Mouse (Mus musculus): Measurements from ENCODE around the gene Cldn3. TPM values are rescaled to one million over a fixed set of nuclear protein-coding genes. Genes with fewer than 3 reads are reported as not detected.
"Not testable (repeated sequence)": the region's sequence is repeated elsewhere in the genome, so short reads cannot be mapped to it uniquely, and the experiment has no call there.

Gene Cldn3
- 2.6 and 4.7 TPM in 2 replicates for polyA plus RNA-seq (2015; fragmentation: Nextera tagmentation; extraction: Ambion mirVana)

DNA sequence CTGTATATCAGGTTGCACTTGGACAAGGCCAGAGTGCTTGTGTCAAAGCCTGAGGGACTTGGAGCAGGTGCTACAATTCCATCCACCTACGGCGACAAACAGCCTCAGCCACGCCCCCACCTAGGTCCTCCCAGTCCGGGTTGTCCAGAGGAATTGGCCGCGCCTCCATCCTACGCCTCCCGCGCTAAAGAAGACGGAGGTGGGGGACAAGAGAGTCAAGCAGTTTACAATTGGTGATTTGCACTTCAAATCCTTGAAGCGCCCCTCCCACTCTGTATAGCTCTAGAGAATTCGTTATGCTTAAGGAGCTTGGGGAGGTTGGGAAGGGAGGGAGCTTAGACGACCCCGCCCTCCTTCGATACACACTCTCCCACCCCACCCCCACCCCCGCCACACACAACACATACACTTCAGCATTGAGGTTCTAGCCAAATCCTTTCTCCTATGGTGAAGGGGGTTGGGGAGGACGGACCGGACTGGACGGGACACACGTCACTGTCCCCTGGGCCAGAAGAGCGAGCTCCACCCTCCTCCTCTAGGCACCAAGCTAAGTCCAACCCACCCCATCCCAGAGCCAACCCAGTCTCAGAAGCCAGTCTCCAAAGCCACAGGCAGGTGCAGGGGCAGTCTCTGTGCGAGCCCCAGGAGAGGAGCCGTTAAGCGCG, at the start of gene Cldn3:
TSS of gene Cldn3 (plus strand) at position 582 of the 665 bp plus-strand sequence.
- Histone ChIP-seq H3K36me3 (ENCODE audit: control insufficient read depth, insufficient read depth) (no peaks in the 10 kb centered on the region), H3K9me3 (replicated peaks; ENCODE audit: control insufficient read depth, low read length) (no peaks in the 10 kb centered on the region), H3K27ac (ENCODE audit: low read length) (no peak within 1 kb of the TSS), H3K9ac (ENCODE audit: low read depth, low read length) (no peak within 1 kb of the TSS), H3K4me1 (ENCODE audit: control insufficient read depth, low read depth, low read length) (peaks cover 3% of the 10 kb centered on the region), H3K4me3 (ENCODE audit: low read depth, low read length) (peak within 1 kb of the TSS; percentile 35), H3K4me2 (ENCODE audit: low read depth, low read length) (peak within 1 kb of the TSS; percentile 33), H3K27me3 (ENCODE audit: control insufficient read depth, insufficient read depth, low read depth, low read length) (peaks cover 56% of the 10 kb centered on the region)
- 2% methylated on average over 25 of the region's 25 CpGs for WGBS (ENCODE audit: insufficient replicate concordance)
- peak; percentile 73 for ATAC-seq (ENCODE audit: low read depth)

DNA sequence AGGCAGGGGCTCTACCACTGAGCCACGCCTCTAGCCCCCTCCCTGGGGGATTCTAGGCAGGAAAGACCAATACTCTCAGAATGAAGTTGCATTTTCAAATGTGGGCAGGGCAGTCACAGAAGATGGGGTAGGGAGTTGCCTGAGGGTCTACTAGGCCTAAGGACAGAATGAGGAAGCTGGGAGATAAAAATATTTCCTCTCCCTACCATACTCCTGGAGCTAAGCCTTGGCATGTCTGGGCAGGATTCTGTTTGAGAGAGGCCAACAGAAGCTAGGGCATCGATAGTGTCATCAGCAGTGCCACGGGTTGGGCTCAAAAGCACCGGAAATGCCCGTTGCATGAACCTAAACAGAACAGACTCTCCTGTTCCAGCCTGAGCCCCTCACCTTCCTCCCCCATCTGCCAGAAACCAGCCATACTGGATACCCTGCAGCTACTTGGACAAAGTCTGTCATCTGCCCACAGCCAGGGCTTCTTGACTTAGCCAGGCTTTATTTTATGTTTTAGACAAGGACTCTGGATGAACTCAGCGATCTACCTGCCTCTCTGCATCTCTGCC, 49.3 kb upstream of the Cldn3 start:
- H3K36me3 ChIP-seq (ENCODE audit: control insufficient read depth, insufficient read depth) = peaks cover 4% of the 10 kb centered on the region; the same call in 1 of the 2 replicates
- 55% methylated on average over 6 of the region's 6 CpGs for WGBS (ENCODE audit: insufficient replicate concordance)
- H3K4me3 ChIP-seq (ENCODE audit: low read depth, low read length) = no peak overlapping the region
- no peak overlapping the region for H3K4me2 ChIP-seq (ENCODE audit: low read depth, low read length)
- H3K27ac ChIP-seq (ENCODE audit: low read length) = no peak overlapping the region
- H3K27me3 ChIP-seq (ENCODE audit: control insufficient read depth, insufficient read depth, low read depth, low read length) = no peaks in the 10 kb centered on the region
- no peak for ATAC-seq (ENCODE audit: low read depth)
- H3K9ac ChIP-seq (ENCODE audit: low read depth, low read length) = no peak overlapping the region
- no peaks in the 10 kb centered on the region for H3K9me3 ChIP-seq (replicated peaks; ENCODE audit: control insufficient read depth, low read length)
- peaks cover 12% of the 10 kb centered on the region for H3K4me1 ChIP-seq (ENCODE audit: control insufficient read depth, low read depth, low read length)

DNA sequence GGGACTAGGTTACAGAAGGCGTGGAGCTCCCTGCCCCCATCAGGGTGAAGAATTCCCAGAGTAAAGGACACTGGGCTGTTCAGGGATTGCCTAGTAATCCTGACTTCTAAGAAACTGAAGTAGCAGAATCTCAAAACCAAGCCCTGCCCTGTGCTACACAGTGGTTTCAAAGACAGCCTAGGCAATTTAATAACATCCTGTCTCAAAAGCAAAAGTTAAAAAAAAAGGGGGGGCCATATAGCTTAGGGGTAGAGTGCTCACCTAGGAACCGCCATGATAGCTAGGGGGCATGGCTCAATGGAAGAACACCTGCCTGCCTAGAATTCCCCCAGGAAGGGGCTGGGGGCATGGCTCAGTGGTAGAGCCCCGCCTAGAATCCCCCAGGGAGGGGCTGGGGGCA, 46.9 kb upstream of the Cldn3 start:
- no peak for ATAC-seq (ENCODE audit: low read depth)
- H3K9ac ChIP-seq (ENCODE audit: low read depth, low read length) = no peak overlapping the region
- H3K9me3 ChIP-seq (replicated peaks; ENCODE audit: control insufficient read depth, low read length) = no peaks in the 10 kb centered on the region

DNA sequence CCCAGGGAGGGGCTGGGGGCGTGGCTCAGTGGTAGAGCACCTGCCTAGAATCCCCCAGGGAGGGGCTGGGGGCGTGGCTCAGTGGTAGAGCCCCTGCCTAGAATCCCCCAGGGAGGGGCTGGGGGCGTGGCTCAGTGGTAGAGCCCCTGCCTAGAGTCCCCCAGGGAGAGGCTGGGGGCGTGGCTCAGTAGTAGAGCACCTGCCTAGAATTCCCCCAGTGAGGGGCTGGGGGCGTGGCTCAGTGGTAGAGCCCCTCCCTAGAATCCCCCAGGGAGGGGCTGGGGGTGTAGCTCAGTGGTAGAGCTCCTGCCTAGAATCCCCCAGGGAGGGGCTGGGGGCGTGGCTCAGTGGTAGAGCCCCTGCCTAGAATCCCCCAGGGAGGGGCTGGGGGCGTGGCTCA, 46.5 kb upstream of the Cldn3 start:
- not testable (repeated sequence) for H3K36me3 ChIP-seq (ENCODE audit: control insufficient read depth, insufficient read depth); ATAC-seq (ENCODE audit: low read depth); H3K27me3 ChIP-seq (ENCODE audit: control insufficient read depth, insufficient read depth, low read depth, low read length); H3K4me1 ChIP-seq (ENCODE audit: control insufficient read depth, low read depth, low read length); H3K9ac ChIP-seq (ENCODE audit: low read depth, low read length); H3K9me3 ChIP-seq (replicated peaks; ENCODE audit: control insufficient read depth, low read length); H3K4me2 ChIP-seq (ENCODE audit: low read depth, low read length); H3K27ac ChIP-seq (ENCODE audit: low read length); H3K4me3 ChIP-seq (ENCODE audit: low read depth, low read length)
- WGBS (ENCODE audit: insufficient replicate concordance) = 54% methylated on average over 2 of the region's 7 CpGs

More for the DNA sequence above, 46.9 kb upstream of the Cldn3 start:
- H3K36me3 ChIP-seq (ENCODE audit: control insufficient read depth, insufficient read depth) = peaks cover under 1% of the 10 kb centered on the region; the same call in 1 of the 2 replicates
- no peak overlapping the region for H3K4me3 ChIP-seq (ENCODE audit: low read depth, low read length)
- no peak overlapping the region for H3K4me2 ChIP-seq (ENCODE audit: low read depth, low read length)
- peaks cover 3% of the 10 kb centered on the region for H3K4me1 ChIP-seq (ENCODE audit: control insufficient read depth, low read depth, low read length)
- H3K27me3 ChIP-seq (ENCODE audit: control insufficient read depth, insufficient read depth, low read depth, low read length) = no peaks in the 10 kb centered on the region
- no peak overlapping the region for H3K27ac ChIP-seq (ENCODE audit: low read length)
- 69% methylated on average over 3 of the region's 3 CpGs for WGBS (ENCODE audit: insufficient replicate concordance)

DNA sequence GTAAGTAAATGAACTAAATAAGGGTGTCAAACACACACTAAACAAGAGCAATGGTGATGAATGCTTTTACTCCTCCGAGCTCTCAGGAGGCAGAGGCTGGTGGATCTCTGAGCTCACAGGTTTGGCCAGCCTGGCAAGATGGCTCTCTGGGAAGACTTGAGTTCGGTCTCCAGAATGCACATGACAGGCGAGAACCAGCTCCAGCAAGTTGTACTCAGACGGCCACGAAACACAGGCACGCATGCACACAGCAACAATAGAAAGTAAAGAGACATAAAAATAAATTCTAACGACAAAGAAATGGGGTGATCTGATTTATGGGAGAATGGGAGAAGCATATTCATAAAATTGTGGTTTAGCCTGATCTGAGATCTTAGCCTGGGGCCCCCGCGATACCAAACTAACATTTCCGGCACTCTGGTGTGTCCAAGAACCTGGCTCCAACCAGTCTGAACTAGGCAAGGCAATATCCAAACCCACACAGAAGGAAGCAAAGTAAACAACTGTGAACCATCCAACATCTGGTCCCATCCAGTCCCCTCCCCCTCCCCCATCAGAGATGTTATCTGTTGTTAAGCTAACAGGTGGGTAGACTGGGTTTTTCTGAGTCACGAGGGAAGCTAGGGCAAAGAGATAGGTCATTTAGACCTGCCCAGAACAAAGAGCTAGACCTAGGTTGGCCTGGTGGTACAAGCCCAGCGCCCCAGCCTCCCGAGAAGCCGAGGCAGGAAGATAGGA, 44.4 kb upstream of the Cldn3 start:
- WGBS (ENCODE audit: insufficient replicate concordance) = 64% methylated on average over 14 of the region's 14 CpGs
- Histone ChIP-seq H3K4me3 (ENCODE audit: low read depth, low read length) (no peak overlapping the region), H3K4me1 (ENCODE audit: control insufficient read depth, low read depth, low read length) (peaks cover 3% of the 10 kb centered on the region), H3K27ac (ENCODE audit: low read length) (no peak overlapping the region), H3K9me3 (replicated peaks; ENCODE audit: control insufficient read depth, low read length) (no peaks in the 10 kb centered on the region), H3K4me2 (ENCODE audit: low read depth, low read length) (no peak overlapping the region), H3K36me3 (ENCODE audit: control insufficient read depth, insufficient read depth) (no peaks in the 10 kb centered on the region), H3K27me3 (ENCODE audit: control insufficient read depth, insufficient read depth, low read depth, low read length) (no peaks in the 10 kb centered on the region; the same call in 1 of the 2 replicates), H3K9ac (ENCODE audit: low read depth, low read length) (no peak overlapping the region)
- peak; percentile 59 for ATAC-seq (ENCODE audit: low read depth)

DNA sequence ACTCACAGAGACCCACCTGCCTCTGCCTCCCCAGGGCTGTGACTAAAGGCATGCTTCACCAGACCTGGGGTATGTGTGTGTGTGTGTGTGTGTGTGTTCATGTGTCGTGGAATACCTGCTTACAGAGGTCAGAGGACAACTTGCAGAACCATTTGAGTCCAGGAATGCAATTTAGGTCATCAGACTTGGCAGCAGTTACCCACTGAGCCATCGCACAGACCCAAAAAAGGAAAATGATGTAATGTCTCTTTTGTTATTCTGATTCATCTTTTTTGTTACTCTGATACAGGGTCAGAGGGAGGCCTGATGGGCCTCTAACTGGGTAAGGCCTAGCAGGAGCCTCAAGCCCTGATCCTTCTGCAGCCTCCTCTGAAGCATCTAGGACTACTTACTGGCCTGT, 43.3 kb upstream of the Cldn3 start:
- no peak overlapping the region for H3K4me2 ChIP-seq (ENCODE audit: low read depth, low read length)
- ATAC-seq (ENCODE audit: low read depth) = no peak
- H3K4me3 ChIP-seq (ENCODE audit: low read depth, low read length) = no peak overlapping the region
- WGBS (ENCODE audit: insufficient replicate concordance) = 50% methylated on average over 2 of the region's 2 CpGs
- H3K27me3 ChIP-seq (ENCODE audit: control insufficient read depth, insufficient read depth, low read depth, low read length) = no peaks in the 10 kb centered on the region; the same call in 1 of the 2 replicates
- no peak overlapping the region for H3K27ac ChIP-seq (ENCODE audit: low read length)
- no peak overlapping the region for H3K9ac ChIP-seq (ENCODE audit: low read depth, low read length)
- peaks cover 3% of the 10 kb centered on the region for H3K4me1 ChIP-seq (ENCODE audit: control insufficient read depth, low read depth, low read length)
- no peaks in the 10 kb centered on the region for H3K36me3 ChIP-seq (ENCODE audit: control insufficient read depth, insufficient read depth)
- no peaks in the 10 kb centered on the region for H3K9me3 ChIP-seq (replicated peaks; ENCODE audit: control insufficient read depth, low read length)

DNA sequence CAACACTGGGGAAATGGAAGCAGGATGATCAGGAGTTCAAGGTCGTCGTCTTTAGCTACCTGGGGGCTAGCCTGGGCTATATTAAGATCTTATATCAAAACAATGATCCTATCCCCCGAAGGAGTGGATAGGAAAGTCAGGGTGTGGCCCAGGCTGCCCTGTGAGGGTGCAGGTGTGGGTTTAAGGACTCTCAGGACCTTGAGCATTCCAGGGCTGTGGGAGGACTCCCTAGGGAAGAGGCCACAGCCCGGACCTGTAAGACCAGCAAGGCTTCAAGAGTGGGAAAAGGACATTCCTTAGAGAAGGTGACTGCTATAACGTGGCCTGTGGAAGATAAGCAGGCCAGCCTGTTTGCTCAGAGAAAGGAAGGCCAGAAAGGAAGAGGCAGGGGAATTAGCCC, 41.8 kb upstream of the Cldn3 start:
- Histone ChIP-seq H3K36me3 (ENCODE audit: control insufficient read depth, insufficient read depth) (no peaks in the 10 kb centered on the region), H3K4me3 (ENCODE audit: low read depth, low read length) (no peak overlapping the region), H3K9me3 (replicated peaks; ENCODE audit: control insufficient read depth, low read length) (no peaks in the 10 kb centered on the region), H3K4me1 (ENCODE audit: control insufficient read depth, low read depth, low read length) (peaks cover 3% of the 10 kb centered on the region), H3K27ac (ENCODE audit: low read length) (no peak overlapping the region), H3K27me3 (ENCODE audit: control insufficient read depth, insufficient read depth, low read depth, low read length) (no peaks in the 10 kb centered on the region; the same call in 1 of the 2 replicates), H3K9ac (ENCODE audit: low read depth, low read length) (no peak overlapping the region), H3K4me2 (ENCODE audit: low read depth, low read length) (no peak overlapping the region)
- ATAC-seq (ENCODE audit: low read depth) = no peak
- 37% methylated on average over 5 of the region's 5 CpGs for WGBS (ENCODE audit: insufficient replicate concordance)

DNA sequence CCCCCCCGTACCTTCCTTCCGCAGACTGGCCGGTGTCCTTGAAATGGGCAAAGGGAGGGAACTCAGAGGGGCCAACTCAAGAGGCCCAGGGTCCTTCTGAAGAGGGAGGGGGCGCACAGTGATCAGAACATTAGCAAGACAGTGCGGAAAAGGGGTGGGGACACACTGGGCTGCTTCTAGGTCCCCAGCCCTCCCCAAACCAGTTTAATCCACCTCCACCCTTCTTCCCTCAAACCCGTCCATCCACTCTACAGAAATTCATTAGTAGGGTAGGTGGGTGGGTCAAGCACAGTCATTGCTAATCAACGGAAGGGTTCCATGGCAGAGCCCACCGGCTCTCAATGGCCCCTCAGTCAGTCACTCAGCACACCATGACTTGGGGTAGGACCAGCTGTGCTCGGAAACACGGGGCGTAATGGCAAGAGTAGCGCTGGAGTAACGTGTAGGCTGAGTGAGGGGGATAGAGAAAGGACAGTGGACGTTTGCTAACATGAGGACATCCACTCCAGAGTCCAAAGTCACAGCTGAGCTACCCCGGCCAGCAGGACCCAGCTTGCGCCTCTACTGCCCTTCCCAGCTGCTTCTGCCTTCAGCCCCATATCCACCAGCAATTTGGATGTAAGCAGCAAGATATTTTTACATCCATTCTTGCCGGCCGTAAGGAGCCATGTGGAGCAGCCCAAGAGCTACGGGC, 40.6 kb upstream of the Cldn3 start:
- Histone ChIP-seq H3K9me3 (replicated peaks; ENCODE audit: control insufficient read depth, low read length) (no peaks in the 10 kb centered on the region), H3K4me2 (ENCODE audit: low read depth, low read length) (no peak overlapping the region), H3K27ac (ENCODE audit: low read length) (no peak overlapping the region), H3K9ac (ENCODE audit: low read depth, low read length) (no peak overlapping the region), H3K36me3 (ENCODE audit: control insufficient read depth, insufficient read depth) (no peaks in the 10 kb centered on the region), H3K4me3 (ENCODE audit: low read depth, low read length) (no peak overlapping the region), H3K4me1 (ENCODE audit: control insufficient read depth, low read depth, low read length) (peaks cover 3% of the 10 kb centered on the region), H3K27me3 (ENCODE audit: control insufficient read depth, insufficient read depth, low read depth, low read length) (no peaks in the 10 kb centered on the region; the same call in 1 of the 2 replicates)
- peak; percentile 70 for ATAC-seq (ENCODE audit: low read depth)
- WGBS (ENCODE audit: insufficient replicate concordance) = 58% methylated on average over 17 of the region's 19 CpGs
